Mouse (Mus musculus): ENCODE measurements around the gene Rdh5. TPM values are rescaled to one million over a fixed set of nuclear protein-coding genes. Genes with fewer than 3 reads are reported as not detected.

Rdh5 gene
- total and polyA plus RNA-seq, 2 experiments from 2014 or later = 21.0 to 24.8 TPM

DNA sequence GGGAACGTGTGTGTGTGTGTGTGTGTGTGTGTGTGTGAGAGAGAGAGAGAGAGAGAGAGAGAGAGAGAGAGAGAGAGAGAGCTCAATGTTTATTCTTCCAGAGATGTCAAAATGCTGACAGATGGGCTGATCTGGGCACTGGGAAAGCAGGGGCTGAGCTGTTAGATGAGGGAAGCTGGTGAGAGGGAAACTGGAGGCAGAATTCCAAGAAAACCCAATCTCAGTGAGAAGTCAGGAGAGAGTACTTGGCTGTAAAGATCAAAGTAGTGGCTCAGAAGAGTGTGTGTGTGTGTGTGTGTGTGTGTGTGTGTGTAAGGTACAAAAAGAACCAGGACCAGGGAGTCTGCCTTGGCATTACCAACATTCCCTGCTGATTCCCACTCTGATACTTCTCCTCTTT is 25.2 kb downstream of the Rdh5 start:
- Histone ChIP-seq H3K4me3 (ENCODE audit: low read length) (no peak overlapping the region), H3K27me3 (ENCODE audit: insufficient read depth, low read length) (no peaks in the 10 kb centered on the region), H3K27ac (0 out of 2 replicates have a peak overlapping the region, but pooled peaks have one; percentile 16), H3K4me2 (ENCODE audit: low read depth, low read length) (no peak overlapping the region), H3K9ac (replicated peaks; ENCODE audit: low read length) (no peak overlapping the region), H3K36me3 (ENCODE audit: insufficient read depth, low read length) (no peaks in the 10 kb centered on the region), H3K4me1 (ENCODE audit: insufficient read depth, low read length) (peaks cover 14% of the 10 kb centered on the region), H3K9me3 (ENCODE audit: low read length) (no peaks in the 10 kb centered on the region)
- ATAC-seq = no peak
- 12% methylated on average over 1 of the region's 1 CpGs for WGBS
- DNase-seq (ENCODE audit: low spot score) = peak; percentile 42
- no peak for TF ChIP-seq CTCF (IDR thresholded peaks at IDR 0.05; ENCODE audit: low read depth)

DNA sequence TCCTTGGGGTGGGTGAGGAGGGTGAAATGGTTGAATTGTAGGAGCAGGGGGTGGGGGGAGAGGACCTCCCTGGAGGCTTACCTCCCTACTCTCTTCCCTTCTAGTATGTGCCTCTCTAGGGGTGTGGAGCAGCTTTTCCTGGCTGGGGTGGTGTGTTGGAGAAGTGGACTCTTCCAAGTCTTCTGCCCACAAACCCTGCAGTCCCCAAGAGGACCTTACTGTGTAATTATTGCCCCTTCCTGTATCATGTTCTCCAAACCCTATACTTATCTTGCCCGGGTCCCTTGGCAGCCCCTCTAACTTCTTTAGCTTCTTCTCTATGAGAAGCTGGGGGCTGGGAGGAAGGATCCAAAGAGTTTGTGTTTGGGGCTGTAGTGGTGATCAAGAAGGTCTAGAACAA is 25.9 kb downstream of the Rdh5 start:
- Histone ChIP-seq H3K36me3 (ENCODE audit: insufficient read depth, low read length) (no peaks in the 10 kb centered on the region), H3K4me3 (ENCODE audit: low read length) (no peak overlapping the region), H3K9ac (replicated peaks; ENCODE audit: low read length) (peak overlapping the region; percentile 13; the same call in 1 of the 2 replicates), H3K27ac (0 out of 2 replicates have a peak overlapping the region, but pooled peaks have one; percentile 65), H3K27me3 (ENCODE audit: insufficient read depth, low read length) (no peaks in the 10 kb centered on the region), H3K4me1 (ENCODE audit: insufficient read depth, low read length) (peaks cover 17% of the 10 kb centered on the region), H3K9me3 (ENCODE audit: low read length) (no peaks in the 10 kb centered on the region), H3K4me2 (ENCODE audit: low read depth, low read length) (peak overlapping the region; percentile 50)
- 48% methylated on average over 1 of the region's 1 CpGs for WGBS
- DNase-seq (ENCODE audit: low spot score) = no peak
- no peak for TF ChIP-seq CTCF (IDR thresholded peaks at IDR 0.05; ENCODE audit: low read depth)
- no peak for ATAC-seq

DNA sequence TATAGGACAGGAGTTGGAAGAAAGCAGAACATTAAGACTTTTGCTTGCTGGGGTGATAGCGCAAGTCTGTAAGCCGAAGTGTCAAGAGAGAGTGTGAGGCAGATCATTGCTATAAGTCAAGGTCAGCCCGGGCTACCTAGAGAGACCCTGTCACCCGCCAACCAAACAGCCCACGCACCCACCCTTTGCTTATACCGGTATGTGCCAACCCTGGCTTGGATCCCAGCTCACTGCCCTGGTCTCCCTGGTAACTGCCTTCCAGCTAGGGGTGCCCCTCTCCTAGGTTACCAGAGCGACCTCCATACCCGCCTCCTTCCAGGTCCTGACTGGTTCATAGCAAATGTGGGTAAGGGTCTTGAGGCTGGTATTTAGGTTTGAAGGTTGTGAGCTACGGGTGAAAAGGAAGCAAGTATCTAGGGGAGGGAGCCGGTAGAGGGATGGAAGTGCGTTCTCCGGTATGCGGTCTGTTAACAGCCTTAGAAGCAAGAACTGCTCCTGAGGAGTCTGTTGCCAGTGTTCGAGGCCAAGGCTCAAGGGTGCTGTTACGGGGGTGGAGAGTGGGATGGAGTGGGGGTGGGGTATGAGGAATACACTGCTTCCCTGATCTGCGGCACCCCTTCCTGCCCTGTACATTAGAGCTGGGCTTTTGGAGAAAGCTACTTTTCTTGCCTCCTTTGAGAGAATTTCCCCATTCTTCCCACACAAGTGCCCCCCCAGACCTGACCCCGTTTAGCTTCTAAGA is 26.6 kb downstream of the Rdh5 start:
- no peak for TF ChIP-seq CTCF (IDR thresholded peaks at IDR 0.05; ENCODE audit: low read depth)
- peak; percentile 84 for DNase-seq (ENCODE audit: low spot score)
- peak overlapping the region; percentile 13; the same call in 1 of the 2 replicates for H3K9ac ChIP-seq (replicated peaks; ENCODE audit: low read length)
- no peaks in the 10 kb centered on the region for H3K36me3 ChIP-seq (ENCODE audit: insufficient read depth, low read length)
- no peaks in the 10 kb centered on the region for H3K27me3 ChIP-seq (ENCODE audit: insufficient read depth, low read length)
- peak overlapping the region; percentile 19 for H3K4me3 ChIP-seq (ENCODE audit: low read length)
- peak overlapping the region; percentile 50 for H3K4me2 ChIP-seq (ENCODE audit: low read depth, low read length)
- 2% methylated on average over 17 of the region's 17 CpGs for WGBS
- peak overlapping the region; percentile 65 for H3K27ac ChIP-seq
- H3K4me1 ChIP-seq (ENCODE audit: insufficient read depth, low read length) = peaks cover 17% of the 10 kb centered on the region
- ATAC-seq = peak; percentile 82
- H3K9me3 ChIP-seq (ENCODE audit: low read length) = no peaks in the 10 kb centered on the region

DNA sequence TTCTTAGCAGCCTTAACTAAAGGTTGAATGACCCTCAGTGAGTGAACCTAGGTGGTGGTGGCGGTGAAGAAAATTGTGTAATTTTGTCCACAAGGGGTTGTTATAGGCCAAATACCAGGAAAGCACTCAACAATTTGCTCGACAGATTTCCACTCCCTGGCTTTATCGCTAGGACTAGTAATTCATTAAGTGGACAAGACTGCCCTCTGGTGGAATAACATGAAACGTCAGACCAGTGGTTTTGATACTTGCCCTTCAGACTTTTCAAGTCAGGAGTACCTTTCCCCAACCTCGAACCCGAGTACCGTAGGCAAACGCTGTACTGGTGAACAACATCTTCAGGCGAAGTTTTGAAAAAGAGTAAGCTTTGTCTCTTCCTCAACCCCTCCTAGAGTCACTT is 27.3 kb downstream of the Rdh5 start:
- H3K9me3 ChIP-seq (ENCODE audit: low read length) = no peaks in the 10 kb centered on the region
- peak; percentile 81 for TF ChIP-seq CTCF (IDR thresholded peaks at IDR 0.05; ENCODE audit: low read depth)
- no peaks in the 10 kb centered on the region for H3K27me3 ChIP-seq (ENCODE audit: insufficient read depth, low read length)
- no peak overlapping the region for H3K9ac ChIP-seq (replicated peaks; ENCODE audit: low read length)
- ATAC-seq = peak; percentile 36
- WGBS = under 1% methylated on average over 9 of the region's 9 CpGs
- no peaks in the 10 kb centered on the region for H3K36me3 ChIP-seq (ENCODE audit: insufficient read depth, low read length)
- peak overlapping the region; percentile 50 for H3K4me2 ChIP-seq (ENCODE audit: low read depth, low read length)
- H3K4me1 ChIP-seq (ENCODE audit: insufficient read depth, low read length) = peaks cover 20% of the 10 kb centered on the region
- peak overlapping the region; percentile 19; the same call in 1 of the 2 replicates for H3K4me3 ChIP-seq (ENCODE audit: low read length)
- H3K27ac ChIP-seq = peak overlapping the region; percentile 65; the same call in 1 of the 2 replicates
- DNase-seq (ENCODE audit: low spot score) = peak; percentile 96

DNA sequence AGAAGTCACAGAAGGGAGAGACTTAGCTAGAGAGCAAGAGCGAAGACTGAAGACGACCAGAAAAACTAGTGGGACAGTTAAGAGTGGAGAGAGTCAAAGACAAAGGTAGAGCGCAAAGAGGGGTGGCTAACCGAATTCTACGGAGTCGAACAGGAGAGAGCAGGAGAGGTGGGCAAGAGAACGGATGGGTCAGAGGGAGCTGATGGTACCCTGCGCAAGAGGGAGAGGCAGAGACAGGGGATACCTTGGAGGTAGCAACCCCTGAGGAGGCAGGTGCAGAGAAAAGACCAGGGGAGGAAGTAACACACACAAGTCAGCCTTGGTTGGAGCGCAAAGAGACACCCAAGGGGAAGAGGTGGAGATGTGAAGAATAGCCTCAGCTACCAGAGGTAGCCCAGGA is 30.4 kb downstream of the Rdh5 start:
- peak overlapping the region; percentile 86 for H3K4me2 ChIP-seq (ENCODE audit: low read depth, low read length)
- peak overlapping the region; percentile 86 for H3K27ac ChIP-seq
- no peaks in the 10 kb centered on the region for H3K27me3 ChIP-seq (ENCODE audit: insufficient read depth, low read length)
- no peaks in the 10 kb centered on the region for H3K36me3 ChIP-seq (ENCODE audit: insufficient read depth, low read length)
- 2% methylated on average over 9 of the region's 9 CpGs for WGBS
- TF ChIP-seq CTCF (IDR thresholded peaks at IDR 0.05; ENCODE audit: low read depth) = no peak
- H3K9me3 ChIP-seq (ENCODE audit: low read length) = no peaks in the 10 kb centered on the region
- ATAC-seq = peak; percentile 5; the same call in 1 of the 2 replicates
- H3K9ac ChIP-seq (replicated peaks; ENCODE audit: low read length) = peak overlapping the region; percentile 89
- peaks cover 36% of the 10 kb centered on the region for H3K4me1 ChIP-seq (ENCODE audit: insufficient read depth, low read length)
- peak overlapping the region; percentile 85 for H3K4me3 ChIP-seq (ENCODE audit: low read length)
- DNase-seq (ENCODE audit: low spot score) = no peak

DNA sequence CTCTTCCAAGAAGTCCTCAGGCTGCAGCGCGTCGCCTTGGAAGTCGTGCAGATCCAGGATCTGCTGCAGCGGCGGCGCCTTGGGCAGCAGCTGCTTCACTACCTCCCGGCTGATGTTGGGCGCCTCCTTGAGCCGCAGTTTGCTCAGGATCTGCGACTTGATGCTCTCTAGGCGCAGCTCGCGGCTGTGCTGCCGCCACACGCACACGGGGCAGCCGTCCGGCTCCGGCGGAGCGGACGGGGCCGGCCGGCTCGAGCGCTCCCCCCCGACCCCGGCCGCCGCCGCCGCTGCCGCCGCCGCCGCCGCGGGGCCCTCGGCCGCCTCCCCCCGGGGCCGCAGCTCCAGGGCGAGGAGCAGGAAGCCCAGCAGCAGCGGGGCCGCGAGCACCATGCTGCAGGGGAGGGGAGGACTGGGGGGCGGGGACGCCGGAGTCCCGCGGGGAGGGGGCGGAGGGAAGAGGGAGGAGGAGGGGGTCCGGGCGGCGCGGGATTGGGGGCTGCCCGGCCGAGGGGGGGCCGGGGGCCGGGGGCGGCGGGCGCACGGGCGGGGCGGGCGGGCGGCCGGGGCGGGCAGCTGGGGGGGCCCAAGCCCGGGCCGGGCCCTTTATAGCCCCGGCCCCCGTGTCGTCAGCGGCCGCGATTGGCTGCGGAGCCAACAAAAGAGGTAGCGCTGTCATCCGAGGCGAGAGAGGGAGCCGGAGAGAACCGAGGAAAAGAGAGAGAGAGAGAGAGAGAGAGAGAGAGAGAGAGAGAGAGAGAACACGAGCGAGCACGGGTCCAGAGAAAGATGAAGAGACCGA is 31.2 kb downstream of the Rdh5 start, which contains the start of gene Gdf11:
TSS of gene Gdf11 (minus strand) at position 423 of the 799 bp plus-strand sequence.
- ATAC-seq (peak; percentile 85), DNase-seq (ENCODE audit: low spot score) (peak; percentile 93)
- H3K36me3 ChIP-seq (ENCODE audit: insufficient read depth, low read length) = no peaks in the 10 kb centered on the region
- no peaks in the 10 kb centered on the region for H3K27me3 ChIP-seq (ENCODE audit: insufficient read depth, low read length)
- peak within 1 kb of the TSS; percentile 89 for H3K9ac ChIP-seq (replicated peaks; ENCODE audit: low read length)
- TF ChIP-seq CTCF (IDR thresholded peaks at IDR 0.05; ENCODE audit: low read depth) = no peak
- under 1% methylated on average over 56 of the region's 89 CpGs for WGBS
- H3K9me3 ChIP-seq (ENCODE audit: low read length) = no peaks in the 10 kb centered on the region
- peak within 1 kb of the TSS; percentile 86 for H3K4me2 ChIP-seq (ENCODE audit: low read depth, low read length)
- H3K4me3 ChIP-seq (ENCODE audit: low read length) = peak within 1 kb of the TSS; percentile 85
- H3K4me1 ChIP-seq (ENCODE audit: insufficient read depth, low read length) = peaks cover 31% of the 10 kb centered on the region
- H3K27ac ChIP-seq = peak within 1 kb of the TSS; percentile 86
